Mouse (Mus musculus) G1E (cell line): ENCODE data around the gene Ptprm.

ENCODE experiments used
- CTCF ChIP-seq: IDR thresholded peaks from 2 replicates; pipeline ENCODE4 v1.5.1; 2012; ENCODE audit warnings: low read depth, low read length, inconsistent platforms, mixed read lengths
- GATA1 ChIP-seq: IDR thresholded peaks from 2 replicates; pipeline ENCODE4 v1.6.1; 2012; ENCODE audit warnings: borderline replicate concordance, low read length, inconsistent platforms, mixed read lengths
- GATA2 ChIP-seq: IDR thresholded peaks from 2 replicates; pipeline ENCODE4 v1.6.1; 2012; ENCODE audit warnings: low read depth, low read length, inconsistent platforms, borderline replicate concordance
- POLR2AphosphoS5 ChIP-seq: IDR thresholded peaks from 2 replicates; pipeline ENCODE4 v1.6.1; 2012; ENCODE audit warnings: low read depth, low read length, inconsistent platforms; ENCODE audit not compliant: insufficient replicate concordance
- TAL1 ChIP-seq: conservative IDR thresholded peaks from 2 replicates; pipeline ENCODE4 v1.6.1; 2012; ENCODE audit warnings: low read depth, low read length, inconsistent platforms, mixed read lengths

DNA sequence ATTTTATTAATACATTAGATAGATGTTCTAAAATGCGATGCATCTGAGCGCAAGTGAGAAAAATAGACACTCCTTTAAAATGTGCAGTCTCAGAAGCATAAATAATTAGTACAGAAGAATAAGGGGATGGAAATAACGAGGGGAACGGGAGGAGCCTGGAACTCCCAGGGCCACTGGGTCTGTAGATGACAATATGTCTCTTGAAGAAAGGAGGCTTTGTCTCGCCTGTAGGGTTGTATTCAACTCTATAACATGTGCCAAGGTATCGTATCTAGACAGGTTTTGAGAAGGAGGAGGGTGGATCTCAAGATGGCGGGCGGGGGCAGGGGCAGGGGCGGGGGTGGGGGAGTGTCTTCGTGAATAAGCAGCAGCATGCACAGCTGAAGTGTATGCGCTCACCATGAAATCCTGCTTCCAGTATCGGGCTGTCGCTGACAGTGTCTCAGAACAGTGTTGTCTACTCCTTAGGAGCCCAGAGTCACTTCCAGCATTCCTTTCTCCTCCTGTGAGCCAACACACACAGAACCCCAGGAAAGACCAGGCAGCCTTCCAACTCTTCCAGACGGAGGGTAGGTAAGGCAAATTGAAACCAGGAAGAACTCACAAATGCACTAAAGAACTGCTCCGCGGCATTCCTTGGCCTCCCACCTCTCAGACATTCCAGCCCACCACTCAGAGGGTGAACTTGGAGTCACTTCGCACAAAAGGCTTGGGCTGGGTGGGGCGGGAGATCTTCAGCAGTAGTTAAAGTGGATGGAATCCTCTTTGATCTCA, 50.7 kb downstream of the Ptprm start:
- TF ChIP-seq CTCF, result no peak
- TF ChIP-seq TAL1, result no peak
- no peak for TF ChIP-seq GATA2
- no peak for TF ChIP-seq POLR2AphosphoS5
- no peak for TF ChIP-seq GATA1
